Mouse (Mus musculus) spleen, adult 2 months (tissue): Measurements from ENCODE around the gene Kctd18.

ENCODE experiments used
- CTCF ChIP-seq: fragments of 200-500 bp; IDR thresholded peaks from 2 replicates; pipeline ENCODE4 v1.5.1; 2011; ENCODE audit warnings: mild to moderate bottlenecking, inconsistent platforms; ENCODE audit not compliant: insufficient read depth, insufficient read length, insufficient replicate concordance; ENCODE audit errors: extremely low read depth
- POLR2A ChIP-seq: fragments of 200-500 bp; IDR thresholded peaks from 2 replicates; pipeline ENCODE4 v1.6.1; 2011; ENCODE audit warnings: low read depth, low read length, inconsistent platforms

- TF ChIP-seq POLR2A, result no peak
- no peak for TF ChIP-seq CTCF
These were observed 64.4 kb downstream of the Kctd18 start for GRCm38 (mm10) chr1:57954376-57954765.
